Mouse (Mus musculus): ENCODE data around the gene Kat2b. TPM values are rescaled to one million over a fixed set of nuclear protein-coding genes. Genes with fewer than 3 reads are reported as not detected.
A peak's percentile ranks its signal among the peaks of the same experiment; 100 is the strongest.

The Kat2b gene
- polyA plus RNA-seq, 1 experiment from 2014 or later, result 5.2 TPM

- H3K27ac ChIP-seq (ENCODE audit: low read depth), result no peak overlapping the region
- H3K4me3 ChIP-seq (ENCODE audit: low read depth, low read length), result no peak overlapping the region
- ATAC-seq (ENCODE audit: insufficient read depth) (no peak), DNase-seq (no peak)
- no peaks in the 10 kb centered on the region for H3K9me3 ChIP-seq (ENCODE audit: low read depth, low read length)
- TF ChIP-seq CTCF (IDR thresholded peaks at IDR 0.05; ENCODE audit: low read depth), result no peak
- H3K4me1 ChIP-seq (ENCODE audit: insufficient read depth), result no peaks in the 10 kb centered on the region
- no peak overlapping the region for H3K9ac ChIP-seq
- no peak overlapping the region for H3K4me2 ChIP-seq
- 82% methylated on average over 4 of the region's 4 CpGs for WGBS
- no peaks in the 10 kb centered on the region for H3K27me3 ChIP-seq (ENCODE audit: insufficient read depth, low read length)
- H3K36me3 ChIP-seq (ENCODE audit: insufficient read depth), result no peaks in the 10 kb centered on the region
Measured at GRCm38 (mm10) chr17:53561458-53562029, 5.1 kb upstream of the Kat2b start.

- WGBS, result 69% methylated on average over 4 of the region's 4 CpGs
- peaks cover 12% of the 10 kb centered on the region for H3K4me1 ChIP-seq (ENCODE audit: insufficient read depth)
Measured at GRCm38 (mm10) chr17:53564837-53565236, 1.8 kb upstream of the Kat2b start.

GRCm38 (mm10) chr17:53566919-53567345 lies 271 bp downstream of the Kat2b start:
- H3K9ac ChIP-seq, result peak overlapping the region; percentile 84
- H3K4me2 ChIP-seq, result peak overlapping the region; percentile 96
- DNase-seq, result peak; percentile 82
- peaks cover 15% of the 10 kb centered on the region for H3K4me1 ChIP-seq (ENCODE audit: insufficient read depth)
- peak; percentile 54 for ATAC-seq (ENCODE audit: insufficient read depth)
- 0% methylated on average over 35 of the region's 51 CpGs for WGBS
- H3K9me3 ChIP-seq (ENCODE audit: low read depth, low read length), result no peaks in the 10 kb centered on the region
- H3K27me3 ChIP-seq (ENCODE audit: insufficient read depth, low read length), result no peaks in the 10 kb centered on the region
- H3K27ac ChIP-seq (ENCODE audit: low read depth), result peak overlapping the region; percentile 92
- no peaks in the 10 kb centered on the region for H3K36me3 ChIP-seq (ENCODE audit: insufficient read depth)
- peak; percentile 34; the same call in 1 of the 2 replicates for TF ChIP-seq CTCF (IDR thresholded peaks at IDR 0.05; ENCODE audit: low read depth)
- H3K4me3 ChIP-seq (ENCODE audit: low read depth, low read length), result peak overlapping the region; percentile 81

More at GRCm38 (mm10) chr17:53564837-53565236, 1.8 kb upstream of the Kat2b start:
- DNase-seq (no peak), ATAC-seq (ENCODE audit: insufficient read depth) (no peak)
- H3K9ac ChIP-seq, result no peak overlapping the region
- H3K9me3 ChIP-seq (ENCODE audit: low read depth, low read length), result no peaks in the 10 kb centered on the region
- TF ChIP-seq CTCF (IDR thresholded peaks at IDR 0.05; ENCODE audit: low read depth), result no peak
- no peaks in the 10 kb centered on the region for H3K36me3 ChIP-seq (ENCODE audit: insufficient read depth)
- no peak overlapping the region for H3K4me2 ChIP-seq
- H3K4me3 ChIP-seq (ENCODE audit: low read depth, low read length), result no peak overlapping the region
- H3K27me3 ChIP-seq (ENCODE audit: insufficient read depth, low read length), result no peaks in the 10 kb centered on the region
- H3K27ac ChIP-seq (ENCODE audit: low read depth), result no peak overlapping the region

GRCm38 (mm10) chr17:53567346-53568101 lies 863 bp downstream of the Kat2b start:
- WGBS, result under 1% methylated on average over 58 of the region's 67 CpGs
- ATAC-seq (ENCODE audit: insufficient read depth) (peak; percentile 60), DNase-seq (peak; percentile 62)
- peak; percentile 35 for TF ChIP-seq CTCF (IDR thresholded peaks at IDR 0.05; ENCODE audit: low read depth)
- peak overlapping the region; percentile 84 for H3K9ac ChIP-seq
- no peaks in the 10 kb centered on the region for H3K9me3 ChIP-seq (ENCODE audit: low read depth, low read length)
- peak overlapping the region; percentile 81 for H3K4me3 ChIP-seq (ENCODE audit: low read depth, low read length)
- peak overlapping the region; percentile 92 for H3K27ac ChIP-seq (ENCODE audit: low read depth)
- no peaks in the 10 kb centered on the region for H3K27me3 ChIP-seq (ENCODE audit: insufficient read depth, low read length)
- H3K36me3 ChIP-seq (ENCODE audit: insufficient read depth), result no peaks in the 10 kb centered on the region
- H3K4me1 ChIP-seq (ENCODE audit: insufficient read depth), result peaks cover 15% of the 10 kb centered on the region
- H3K4me2 ChIP-seq, result peak overlapping the region; percentile 96

- Histone ChIP-seq H3K4me1 (ENCODE audit: insufficient read depth) (peaks cover 15% of the 10 kb centered on the region), H3K9me3 (ENCODE audit: low read depth, low read length) (no peaks in the 10 kb centered on the region), H3K27me3 (ENCODE audit: insufficient read depth, low read length) (no peaks in the 10 kb centered on the region), H3K27ac (ENCODE audit: low read depth) (peak overlapping the region; percentile 92), H3K4me2 (peak overlapping the region; percentile 96), H3K4me3 (ENCODE audit: low read depth, low read length) (peak overlapping the region; percentile 81), H3K9ac (peak overlapping the region; percentile 84), H3K36me3 (ENCODE audit: insufficient read depth) (no peaks in the 10 kb centered on the region)
- DNase-seq (peak; percentile 87), ATAC-seq (ENCODE audit: insufficient read depth) (peak; percentile 89)
- TF ChIP-seq CTCF (IDR thresholded peaks at IDR 0.05; ENCODE audit: low read depth), result no peak
- WGBS, result under 1% methylated on average over 15 of the region's 15 CpGs
Measured at GRCm38 (mm10) chr17:53568118-53568517, 1.5 kb downstream of the Kat2b start.

- 0 out of 2 replicates have a peak, but pooled peaks have one; percentile 15 for TF ChIP-seq CTCF (IDR thresholded peaks at IDR 0.05; ENCODE audit: low read depth)
- H3K27me3 ChIP-seq (ENCODE audit: insufficient read depth, low read length), result no peaks in the 10 kb centered on the region
- no peaks in the 10 kb centered on the region for H3K9me3 ChIP-seq (ENCODE audit: low read depth, low read length)
- peak overlapping the region; percentile 84; the same call in 1 of the 2 replicates for H3K9ac ChIP-seq
- H3K36me3 ChIP-seq (ENCODE audit: insufficient read depth), result no peaks in the 10 kb centered on the region
- H3K4me2 ChIP-seq, result peak overlapping the region; percentile 96
- peaks cover 15% of the 10 kb centered on the region for H3K4me1 ChIP-seq (ENCODE audit: insufficient read depth)
- H3K4me3 ChIP-seq (ENCODE audit: low read depth, low read length), result peak overlapping the region; percentile 81
- H3K27ac ChIP-seq (ENCODE audit: low read depth), result peak overlapping the region; percentile 92; the same call in 1 of the 2 replicates
- WGBS, result 41% methylated on average over 8 of the region's 8 CpGs
- ATAC-seq (ENCODE audit: insufficient read depth) (no peak), DNase-seq (no peak)
Measured at GRCm38 (mm10) chr17:53568734-53569386, 2.2 kb downstream of the Kat2b start.
